Mouse (Mus musculus) E14TG2a.4 (cell line): ENCODE measurements around the gene Ctnnd2.

Experiments used
- CTCF ChIP-seq: conservative IDR thresholded peaks from 2 replicates; pipeline ENCODE4 v1.5.1; 2014; ENCODE audit warnings: low read length
- POU5F1 ChIP-seq: IDR thresholded peaks from 2 replicates; pipeline ENCODE4 v1.6.1; 2014; ENCODE audit warnings: low read length, borderline replicate concordance

- TF ChIP-seq CTCF (no peak), POU5F1 (no peak)
Measured at GRCm38 (mm10) chr15:31020769-31021168, 848.4 kb downstream of the Ctnnd2 start.
